Mouse (Mus musculus) erythroblast, embryonic 14.5 days (primary cell): Measurements from ENCODE around the gene Wbp1.

Experiments
- GATA1 ChIP-seq: IDR thresholded peaks from 2 replicates; pipeline ENCODE4 v1.6.1; 2012; ENCODE audit warnings: low read length, inconsistent platforms, mixed read lengths
- TAL1 ChIP-seq: IDR thresholded peaks from 3 replicates; pipeline ENCODE4 v1.6.1; 2012; ENCODE audit warnings: low read length, inconsistent platforms, mixed read lengths

DNA sequence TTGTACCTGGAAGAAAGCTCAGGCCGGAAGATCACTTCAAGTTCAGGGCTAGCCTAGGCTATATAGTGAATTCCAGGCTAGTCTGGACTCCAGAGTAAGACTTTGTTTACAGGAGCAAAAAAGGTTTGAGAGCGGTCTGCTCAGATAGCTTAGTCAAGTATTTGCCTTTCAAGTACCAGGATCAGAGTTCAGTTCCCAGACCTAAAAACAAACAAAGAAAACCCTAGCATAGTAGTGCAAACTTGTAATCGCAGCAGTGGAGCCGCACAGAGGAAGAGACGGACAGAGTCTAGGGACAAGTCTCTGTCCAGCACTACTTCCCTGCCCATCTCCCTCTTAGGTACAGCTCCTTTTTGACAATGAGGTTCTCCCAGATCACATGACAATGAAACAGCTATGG, 41.1 kb downstream of the Wbp1 start:
- TF ChIP-seq GATA1 (no peak), TAL1 (no peak)
